Mouse (Mus musculus) erythroblast, embryonic 14.5 days (primary cell): ENCODE results near the gene Cebpzos. TPM values are rescaled to one million over a fixed set of nuclear protein-coding genes. Genes with fewer than 3 reads are reported as not detected.

ENCODE experiments used
- H3K27me3 ChIP-seq: 2 replicates; pipeline ENCODE4 v1.6.1; 2012; ENCODE audit warnings: inconsistent platforms; ENCODE audit not compliant: control insufficient read depth
- H3K36me3 ChIP-seq: 2 replicates; pipeline ENCODE4 v1.6.1; 2012; ENCODE audit warnings: mild to moderate bottlenecking, inconsistent platforms; ENCODE audit not compliant: control insufficient read depth
- H3K4me1 ChIP-seq: 2 replicates; pipeline ENCODE4 v1.6.1; 2012; ENCODE audit warnings: inconsistent platforms; ENCODE audit not compliant: control insufficient read depth
- H3K4me3 ChIP-seq: replicated peaks from 2 replicates; pipeline ENCODE3; 2012; ENCODE audit warnings: moderate library complexity, mild to moderate bottlenecking, inconsistent platforms
- H3K9me3 ChIP-seq: 2 replicates; pipeline ENCODE4 v1.6.1; 2012; ENCODE audit warnings: low read length, inconsistent platforms, mixed read lengths; ENCODE audit not compliant: control insufficient read depth
- GATA1 ChIP-seq: IDR thresholded peaks from 2 replicates; pipeline ENCODE4 v1.6.1; 2012; ENCODE audit warnings: low read length, inconsistent platforms, mixed read lengths
- TAL1 ChIP-seq: IDR thresholded peaks from 3 replicates; pipeline ENCODE4 v1.6.1; 2012; ENCODE audit warnings: low read length, inconsistent platforms, mixed read lengths
- polyA plus RNA-seq: library from polyadenylated mRNA; stranded (reverse); fragments of >175 nt; gene quantifications from 2 replicates; pipeline ENCODE4 v1.2.3, GENCODE M21; 2012

Cebpzos gene
- polyA plus RNA-seq, 1 experiment, result not detected

- Histone ChIP-seq H3K4me1 (peaks cover 41% of the 10 kb centered on the region), H3K27me3 (no peaks in the 10 kb centered on the region), H3K4me3 (peak overlapping the region; percentile 70), H3K36me3 (peaks cover 47% of the 10 kb centered on the region), H3K9me3 (no peaks in the 10 kb centered on the region)
- no peak for TF ChIP-seq GATA1
- no peak for TF ChIP-seq TAL1
These were observed 19.6 kb downstream of the Cebpzos start for GRCm38 (mm10) chr17:78935857-78936256.

- no peaks in the 10 kb centered on the region for H3K27me3 ChIP-seq
- H3K4me3 ChIP-seq, result peak within 1 kb of the TSS; percentile 70
- TF ChIP-seq TAL1 (no peak), GATA1 (no peak)
- H3K36me3 ChIP-seq, result peaks cover 41% of the 10 kb centered on the region
- no peaks in the 10 kb centered on the region for H3K9me3 ChIP-seq
- H3K4me1 ChIP-seq, result peaks cover 41% of the 10 kb centered on the region
These were observed 20.3 kb downstream of the Cebpzos start, which contains the start of the genes Cebpz and Ndufaf7 for GRCm38 (mm10) chr17:78936466-78937228. TSS of gene Cebpz (minus strand) at chr17:78937066. TSS of gene Ndufaf7 (plus strand) at chr17:78937136.

DNA sequence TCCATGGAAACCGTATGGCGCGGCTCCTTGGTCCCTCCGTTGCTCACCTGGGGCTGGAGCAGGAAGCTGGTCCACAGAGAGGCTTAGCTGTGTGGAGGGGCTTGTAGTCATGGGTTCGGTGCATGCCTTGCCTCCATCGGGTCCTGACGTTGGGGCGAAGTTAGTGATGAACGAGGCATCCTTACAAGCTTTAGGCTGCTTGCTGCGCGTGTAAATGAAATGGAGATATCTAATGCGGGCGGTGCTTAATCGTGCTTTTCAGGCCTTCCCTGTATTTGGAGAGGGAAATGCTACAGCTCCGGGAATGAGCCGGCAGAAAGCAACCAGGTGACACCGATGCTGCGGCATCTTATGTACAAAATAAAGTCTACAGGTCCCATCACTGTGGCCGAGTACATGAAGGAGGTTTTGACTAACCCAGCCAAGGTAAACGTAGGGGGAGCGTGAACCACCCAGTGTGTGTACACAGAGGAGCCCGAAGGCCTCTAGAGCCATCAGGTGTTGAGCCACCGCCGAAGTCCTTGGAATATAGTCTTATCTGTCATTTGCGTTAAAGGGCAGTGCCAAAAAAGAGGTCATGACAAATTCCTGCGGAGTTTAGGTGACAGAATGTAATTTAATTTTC, 21.0 kb downstream of the Cebpzos start:
- no peak for TF ChIP-seq GATA1
- TF ChIP-seq TAL1, result no peak
- no peaks in the 10 kb centered on the region for H3K27me3 ChIP-seq
- peaks cover 38% of the 10 kb centered on the region for H3K36me3 ChIP-seq
- H3K4me1 ChIP-seq, result peaks cover 41% of the 10 kb centered on the region
- H3K9me3 ChIP-seq, result no peaks in the 10 kb centered on the region
- peak overlapping the region; percentile 70 for H3K4me3 ChIP-seq

- peaks cover 36% of the 10 kb centered on the region for H3K4me1 ChIP-seq
- TF ChIP-seq GATA1 (no peak), TAL1 (no peak)
- no peaks in the 10 kb centered on the region for H3K27me3 ChIP-seq
- H3K36me3 ChIP-seq, result peaks cover 24% of the 10 kb centered on the region
- no peaks in the 10 kb centered on the region for H3K9me3 ChIP-seq
- H3K4me3 ChIP-seq, result no peak overlapping the region
These were observed 22.6 kb downstream of the Cebpzos start for GRCm38 (mm10) chr17:78938927-78939326.

DNA sequence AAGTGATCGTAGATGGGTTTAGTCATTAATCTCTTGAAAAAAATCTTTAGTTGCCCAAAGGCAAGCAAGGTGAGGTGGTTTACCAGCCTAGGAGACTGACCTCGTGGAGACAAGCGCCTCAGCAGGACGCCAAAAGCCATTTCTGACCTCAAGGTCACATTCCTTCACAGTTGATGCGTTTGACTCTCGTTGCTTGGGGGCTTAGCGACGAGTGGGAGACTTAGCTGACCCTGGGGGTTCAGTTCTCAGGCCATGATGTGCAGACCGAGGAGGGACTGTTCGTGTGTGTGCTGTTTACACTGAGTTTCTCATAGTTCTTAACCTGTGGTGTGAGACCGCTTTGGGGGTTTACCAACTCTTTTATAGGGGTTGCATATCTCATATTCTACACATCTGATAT, 26.3 kb downstream of the Cebpzos start:
- peaks cover 19% of the 10 kb centered on the region for H3K36me3 ChIP-seq
- no peak for TF ChIP-seq TAL1
- no peak for TF ChIP-seq GATA1
- no peaks in the 10 kb centered on the region for H3K27me3 ChIP-seq
- H3K4me3 ChIP-seq, result no peak overlapping the region
- peaks cover 5% of the 10 kb centered on the region for H3K4me1 ChIP-seq
- no peaks in the 10 kb centered on the region for H3K9me3 ChIP-seq

GRCm38 (mm10) chr17:78951225-78951624, 34.9 kb downstream of the Cebpzos start:
- no peak overlapping the region for H3K4me3 ChIP-seq
- TF ChIP-seq GATA1 (no peak), TAL1 (no peak)
- peaks cover 38% of the 10 kb centered on the region for H3K36me3 ChIP-seq

GRCm38 (mm10) chr17:78952070-78952469, 35.8 kb downstream of the Cebpzos start:
- Histone ChIP-seq H3K36me3 (peaks cover 35% of the 10 kb centered on the region), H3K27me3 (no peaks in the 10 kb centered on the region)

More at GRCm38 (mm10) chr17:78951225-78951624, 34.9 kb downstream of the Cebpzos start:
- Histone ChIP-seq H3K9me3 (no peaks in the 10 kb centered on the region), H3K4me1 (no peaks in the 10 kb centered on the region), H3K27me3 (no peaks in the 10 kb centered on the region)

GRCm38 (mm10) chr17:78953240-78953639, 36.9 kb downstream of the Cebpzos start:
- peaks cover 32% of the 10 kb centered on the region for H3K36me3 ChIP-seq
- H3K27me3 ChIP-seq, result no peaks in the 10 kb centered on the region

More at GRCm38 (mm10) chr17:78952070-78952469, 35.8 kb downstream of the Cebpzos start:
- Histone ChIP-seq H3K9me3 (no peaks in the 10 kb centered on the region), H3K4me1 (no peaks in the 10 kb centered on the region), H3K4me3 (no peak overlapping the region)
- TF ChIP-seq GATA1, result no peak
- no peak for TF ChIP-seq TAL1

GRCm38 (mm10) chr17:78959473-78959872, 43.2 kb downstream of the Cebpzos start:
- Histone ChIP-seq H3K4me3 (no peak overlapping the region), H3K4me1 (no peaks in the 10 kb centered on the region), H3K9me3 (no peaks in the 10 kb centered on the region), H3K27me3 (no peaks in the 10 kb centered on the region), H3K36me3 (peaks cover 22% of the 10 kb centered on the region)
- TF ChIP-seq GATA1, result no peak
- TF ChIP-seq TAL1, result no peak

More at GRCm38 (mm10) chr17:78953240-78953639, 36.9 kb downstream of the Cebpzos start:
- Histone ChIP-seq H3K4me3 (no peak overlapping the region), H3K4me1 (no peaks in the 10 kb centered on the region), H3K9me3 (no peaks in the 10 kb centered on the region)
- TF ChIP-seq GATA1, result no peak
- TF ChIP-seq TAL1, result no peak
